Mouse (Mus musculus): ENCODE results near the gene 9530053A07Rik. TPM values are rescaled to one million over a fixed set of nuclear protein-coding genes. Genes with fewer than 3 reads are reported as not detected.

9530053A07Rik gene
- polyA plus RNA-seq, 1 experiment, result 0.36 TPM

Other genes with a start within 250 kb of the 9530053A07Rik start
- gene Zfp974, start 200.0 kb upstream of the 9530053A07Rik start, polyA plus RNA-seq (2012; rRNA removed), result 3.9 and 4.2 TPM in 2 replicates
- 2.3 and 2.5 TPM in 2 replicates for gene Zfp780b, start 150.3 kb upstream of the 9530053A07Rik start, polyA plus RNA-seq (2012; rRNA removed)
- gene Zfp850, start 115.4 kb upstream of the 9530053A07Rik start, polyA plus RNA-seq (2012; rRNA removed), result 0.19 and 0.34 TPM in 2 replicates
- 128 and 143 TPM in 2 replicates for gene Psmc4, start 79.4 kb upstream of the 9530053A07Rik start, polyA plus RNA-seq (2012; rRNA removed)
- 1.3 and 1.5 TPM in 2 replicates for gene Fcgbp, start 58.2 kb upstream of the 9530053A07Rik start, polyA plus RNA-seq (2012; rRNA removed)
- 34.6 and 54.2 TPM in 2 replicates for gene Fbl, start 40.2 kb downstream of the 9530053A07Rik start, polyA plus RNA-seq (2012; rRNA removed)
- gene Dyrk1b, start 50.0 kb downstream of the 9530053A07Rik start, polyA plus RNA-seq (2012; rRNA removed), result 23.6 and 30.9 TPM in 2 replicates
- 6.4 and 7.2 TPM in 2 replicates for gene Eid2, start 138.4 kb downstream of the 9530053A07Rik start, polyA plus RNA-seq (2012; rRNA removed)
- gene Eid2b, start 148.3 kb downstream of the 9530053A07Rik start, polyA plus RNA-seq (2012; rRNA removed), result 7.9 and 11.4 TPM in 2 replicates
- gene Selenov, start 161.7 kb downstream of the 9530053A07Rik start, polyA plus RNA-seq (2012; rRNA removed), result 1.0 and 1.2 TPM in 2 replicates
- 0.11 TPM in 2 replicates for gene Dll3, start 172.8 kb downstream of the 9530053A07Rik start, polyA plus RNA-seq (2012; rRNA removed)
- gene Timm50, start 182.6 kb downstream of the 9530053A07Rik start, polyA plus RNA-seq (2012; rRNA removed), result 81.9 and 89.8 TPM in 2 replicates
- gene Supt5, start 209.3 kb downstream of the 9530053A07Rik start, polyA plus RNA-seq (2012; rRNA removed), result 106 and 108 TPM in 2 replicates
- gene Rps16, start 221.2 kb downstream of the 9530053A07Rik start, polyA plus RNA-seq (2012; rRNA removed), result 901 and 971 TPM in 2 replicates
- 21.5 and 25.0 TPM in 2 replicates for gene Plekhg2, start 243.1 kb downstream of the 9530053A07Rik start, polyA plus RNA-seq (2012; rRNA removed)

Measured in gonadal fat pad, adult 2 months (tissue).